15 mouse cellular contexts compared by ENCODE assay signal in the genomic region with DNA sequence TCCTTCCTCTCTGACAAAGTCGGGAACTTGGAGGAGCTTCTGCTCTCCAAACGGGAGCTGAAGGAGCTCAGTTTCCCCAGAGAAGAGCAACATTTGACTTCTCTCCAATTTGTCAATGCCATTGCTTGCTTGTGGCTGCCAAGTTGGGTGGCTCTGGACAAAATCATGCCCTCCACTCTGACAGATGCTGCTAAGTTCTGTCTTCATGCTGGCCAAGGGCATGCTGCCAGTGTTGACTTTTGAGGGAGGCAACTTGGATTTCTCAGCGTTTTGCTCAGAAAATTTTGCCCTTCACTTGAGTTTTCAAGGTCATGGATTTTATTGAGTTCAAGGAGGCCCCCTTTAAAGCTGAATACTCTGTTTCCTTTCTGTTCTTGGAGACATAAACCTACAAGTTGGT.
"Had no signal": no experiment of that assay in that cellular context is flagged by ENCODE, and none has a peak within 500 bp of the region (broad histone marks: within the 10 kb centered on the region; RNA-seq: fewer than 3 reads in every experiment).

No protein-coding gene starts in this region.

- DNase-seq: kidney, postnatal 25 days; liver; liver, embryonic 13.5 days; liver, postnatal 0 days; lung, postnatal 14 days; right cerebral cortex, postnatal 14 days; thymus, adult 2 months; thymus, postnatal 25 days had no signal

- H3K4me1 ChIP-seq: limb, embryonic 12.5 days; liver, embryonic 13.5 days; lung, embryonic 15.5 days; megakaryocyte, embryonic 14.5 days; midbrain, embryonic 12.5 days; stomach, embryonic 15.5 days had no signal

- H3K9ac ChIP-seq: limb, embryonic 12.5 days; liver, embryonic 13.5 days; liver, postnatal 0 days; lung, embryonic 15.5 days; midbrain, embryonic 12.5 days; stomach, embryonic 15.5 days had no signal

- H3K4me3 ChIP-seq: left cerebral cortex, adult 2 months; limb, embryonic 12.5 days; liver, embryonic 13.5 days; lung, embryonic 15.5 days; megakaryocyte, embryonic 14.5 days; midbrain, embryonic 12.5 days; stomach, embryonic 15.5 days had no signal

- H3K36me3 ChIP-seq: limb, embryonic 12.5 days; liver, embryonic 13.5 days; lung, embryonic 15.5 days; midbrain, embryonic 12.5 days; stomach, embryonic 15.5 days had no signal

- H3K27me3 ChIP-seq: limb, embryonic 12.5 days; liver, embryonic 13.5 days; lung, embryonic 15.5 days; megakaryocyte, embryonic 14.5 days; midbrain, embryonic 12.5 days; stomach, embryonic 15.5 days had no signal

- ATAC-seq: liver, postnatal 0 days had no signal

- H3K9me3 ChIP-seq: limb, embryonic 12.5 days; liver, embryonic 13.5 days; lung, embryonic 15.5 days; midbrain, embryonic 12.5 days; stomach, embryonic 15.5 days had no signal

- H3K27ac ChIP-seq: left cerebral cortex, adult 2 months; limb, embryonic 12.5 days; liver, embryonic 13.5 days; lung, embryonic 15.5 days; macrophage; midbrain, embryonic 12.5 days; stomach, embryonic 15.5 days had no signal

- H3K4me2 ChIP-seq: limb, embryonic 12.5 days; liver, embryonic 13.5 days; lung, embryonic 15.5 days; midbrain, embryonic 12.5 days; stomach, embryonic 15.5 days had no signal
